Mouse (Mus musculus) testis, adult 2 months (tissue): ENCODE data around the gene Adamts6. TPM values are rescaled to one million over a fixed set of nuclear protein-coding genes. Genes with fewer than 3 reads are reported as not detected.
A peak's percentile ranks its signal among the peaks of the same experiment; 100 is the strongest.

ENCODE experiments used
- H3K27ac ChIP-seq: fragments of 200-500 bp; 2 replicates; pipeline ENCODE4 v1.5.1; 2012; ENCODE audit warnings: low read depth, low read length; ENCODE audit not compliant: control insufficient read depth, insufficient read depth
- H3K27me3 ChIP-seq: fragments of 200-500 bp; 2 replicates; pipeline ENCODE4 v1.6.1; 2012; ENCODE audit warnings: mild to moderate bottlenecking, low read length, moderate library complexity; ENCODE audit not compliant: control insufficient read depth, insufficient read depth
- H3K36me3 ChIP-seq: fragments of 200-500 bp; 2 replicates; pipeline ENCODE4 v1.6.1; 2012; ENCODE audit warnings: mild to moderate bottlenecking, low read length; ENCODE audit not compliant: control insufficient read depth, insufficient read depth
- H3K4me1 ChIP-seq: fragments of 200-500 bp; 2 replicates; pipeline ENCODE4 v1.6.1; 2012; ENCODE audit warnings: low read length; ENCODE audit not compliant: control insufficient read depth, insufficient read depth
- H3K4me3 ChIP-seq: fragments of 200-500 bp; 2 replicates; pipeline ENCODE4 v1.5.1; 2012; ENCODE audit warnings: low read depth, mild to moderate bottlenecking, low read length, moderate library complexity, mixed read lengths; ENCODE audit not compliant: control insufficient read depth
- CTCF ChIP-seq: fragments of 200-500 bp; IDR thresholded peaks from 2 replicates; pipeline ENCODE4 v1.5.1; 2012; ENCODE audit warnings: low read depth, mild to moderate bottlenecking, inconsistent platforms, low read length, moderate library complexity; ENCODE audit not compliant: control insufficient read depth, insufficient read depth, insufficient replicate concordance
- POLR2A ChIP-seq: fragments of 200-500 bp; IDR thresholded peaks from 2 replicates; pipeline ENCODE4 v1.6.1; 2012; ENCODE audit warnings: low read depth, mild to moderate bottlenecking, inconsistent platforms, low read length, moderate library complexity; ENCODE audit not compliant: control insufficient read depth
- polyA plus RNA-seq: library from polyadenylated mRNA; depleted of rRNA; stranded (reverse); fragments of >200 nt; gene quantifications from 2 replicates; pipeline ENCODE4 v1.2.3, GENCODE M21; 2012

The Adamts6 gene
- polyA plus RNA-seq, 1 experiment, result 0.74 TPM

- no peak overlapping the region for H3K27ac ChIP-seq
- no peaks in the 10 kb centered on the region for H3K36me3 ChIP-seq
- H3K4me3 ChIP-seq, result no peak overlapping the region
- TF ChIP-seq CTCF (no peak), POLR2A (no peak)
- H3K27me3 ChIP-seq, result no peaks in the 10 kb centered on the region
- H3K4me1 ChIP-seq, result no peaks in the 10 kb centered on the region
These were observed 180.4 kb downstream of the Adamts6 start for GRCm38 (mm10) chr13:104468061-104468460.

GRCm38 (mm10) chr13:104476285-104476956, 188.8 kb downstream of the Adamts6 start:
- TF ChIP-seq POLR2A, result no peak
- TF ChIP-seq CTCF, result no peak
- Histone ChIP-seq H3K36me3 (no peaks in the 10 kb centered on the region), H3K27ac (no peak overlapping the region), H3K4me3 (no peak overlapping the region), H3K4me1 (no peaks in the 10 kb centered on the region), H3K27me3 (no peaks in the 10 kb centered on the region)

GRCm38 (mm10) chr13:104482426-104483089, 194.9 kb downstream of the Adamts6 start:
- no peaks in the 10 kb centered on the region for H3K36me3 ChIP-seq
- H3K4me3 ChIP-seq, result no peak overlapping the region
- H3K27ac ChIP-seq, result no peak overlapping the region
- H3K27me3 ChIP-seq, result no peaks in the 10 kb centered on the region
- TF ChIP-seq CTCF, result no peak
- TF ChIP-seq POLR2A, result no peak
- H3K4me1 ChIP-seq, result no peaks in the 10 kb centered on the region

GRCm38 (mm10) chr13:104483111-104483722, 195.6 kb downstream of the Adamts6 start:
- no peak overlapping the region for H3K27ac ChIP-seq
- no peak overlapping the region for H3K4me3 ChIP-seq

GRCm38 (mm10) chr13:104491046-104491811, 203.6 kb downstream of the Adamts6 start:
- Histone ChIP-seq H3K4me1 (no peaks in the 10 kb centered on the region), H3K27ac (no peak overlapping the region), H3K27me3 (no peaks in the 10 kb centered on the region), H3K36me3 (no peaks in the 10 kb centered on the region), H3K4me3 (no peak overlapping the region)
- TF ChIP-seq CTCF (no peak), POLR2A (no peak)

More at GRCm38 (mm10) chr13:104483111-104483722, 195.6 kb downstream of the Adamts6 start:
- TF ChIP-seq CTCF (no peak), POLR2A (no peak)
- Histone ChIP-seq H3K27me3 (no peaks in the 10 kb centered on the region), H3K4me1 (no peaks in the 10 kb centered on the region), H3K36me3 (no peaks in the 10 kb centered on the region)

GRCm38 (mm10) chr13:104493466-104493993, 205.9 kb downstream of the Adamts6 start:
- H3K27me3 ChIP-seq, result no peaks in the 10 kb centered on the region
- no peak for TF ChIP-seq POLR2A
- no peak for TF ChIP-seq CTCF

GRCm38 (mm10) chr13:104494200-104494873, 206.7 kb downstream of the Adamts6 start:
- Histone ChIP-seq H3K27ac (no peak overlapping the region), H3K27me3 (no peaks in the 10 kb centered on the region), H3K36me3 (no peaks in the 10 kb centered on the region), H3K4me3 (no peak overlapping the region), H3K4me1 (no peaks in the 10 kb centered on the region)
- no peak for TF ChIP-seq POLR2A
- no peak for TF ChIP-seq CTCF

More at GRCm38 (mm10) chr13:104493466-104493993, 205.9 kb downstream of the Adamts6 start:
- Histone ChIP-seq H3K4me3 (no peak overlapping the region), H3K4me1 (no peaks in the 10 kb centered on the region), H3K36me3 (no peaks in the 10 kb centered on the region), H3K27ac (0 out of 2 replicates have a peak overlapping the region, but pooled peaks have one; percentile 21)
